Mouse (Mus musculus): ENCODE results near the gene Mr1. TPM values are rescaled to one million over a fixed set of nuclear protein-coding genes. Genes with fewer than 3 reads are reported as not detected.
A peak's percentile ranks its signal among the peaks of the same experiment; 100 is the strongest.

The Mr1 gene
- polyA plus RNA-seq, 1 experiment: 4.0 TPM

GRCm38 (mm10) chr1:155109387-155110350 is 36.9 kb downstream of the Mr1 start:
- H3K27me3 ChIP-seq (ENCODE audit: control insufficient read depth, insufficient read depth, low read length): no peaks in the 10 kb centered on the region
- H3K4me1 ChIP-seq (ENCODE audit: control insufficient read depth, insufficient read depth, low read length): peaks cover 5% of the 10 kb centered on the region
- no peak for DNase-seq
- H3K27ac ChIP-seq (ENCODE audit: insufficient read depth, low read length): no peak overlapping the region
- TF ChIP-seq POLR2A (IDR thresholded peaks at IDR 0.05; ENCODE audit: borderline replicate concordance, insufficient read depth, low read length) (no peak), CTCF (IDR thresholded peaks at IDR 0.05; ENCODE audit: borderline replicate concordance, insufficient read depth, low read depth, low read length) (no peak)
- WGBS: 48% methylated on average over 18 of the region's 18 CpGs
- H3K4me3 ChIP-seq (replicated peaks; ENCODE audit: insufficient read depth, low read depth, low read length): no peak overlapping the region

GRCm38 (mm10) chr1:155108412-155108811 is 38.2 kb downstream of the Mr1 start:
- Histone ChIP-seq H3K27me3 (ENCODE audit: control insufficient read depth, insufficient read depth, low read length) (no peaks in the 10 kb centered on the region), H3K27ac (ENCODE audit: insufficient read depth, low read length) (no peak overlapping the region), H3K4me3 (replicated peaks; ENCODE audit: insufficient read depth, low read depth, low read length) (no peak overlapping the region), H3K4me1 (ENCODE audit: control insufficient read depth, insufficient read depth, low read length) (peaks cover 5% of the 10 kb centered on the region)
- 75% methylated on average over 4 of the region's 4 CpGs for WGBS
- TF ChIP-seq POLR2A (IDR thresholded peaks at IDR 0.05; ENCODE audit: borderline replicate concordance, insufficient read depth, low read length) (no peak), CTCF (IDR thresholded peaks at IDR 0.05; ENCODE audit: borderline replicate concordance, insufficient read depth, low read depth, low read length) (no peak)
- DNase-seq: no peak

- TF ChIP-seq CTCF (IDR thresholded peaks at IDR 0.05; ENCODE audit: borderline replicate concordance, insufficient read depth, low read depth, low read length) (no peak), POLR2A (IDR thresholded peaks at IDR 0.05; ENCODE audit: borderline replicate concordance, insufficient read depth, low read length) (no peak)
- 89% methylated on average over 5 of the region's 5 CpGs for WGBS
These were observed 38.8 kb downstream of the Mr1 start for GRCm38 (mm10) chr1:155107843-155108242.

GRCm38 (mm10) chr1:155106310-155106709 is 40.3 kb downstream of the Mr1 start:
- Histone ChIP-seq H3K27me3 (ENCODE audit: control insufficient read depth, insufficient read depth, low read length) (no peaks in the 10 kb centered on the region), H3K4me1 (ENCODE audit: control insufficient read depth, insufficient read depth, low read length) (peaks cover 5% of the 10 kb centered on the region), H3K27ac (ENCODE audit: insufficient read depth, low read length) (no peak overlapping the region), H3K4me3 (replicated peaks; ENCODE audit: insufficient read depth, low read depth, low read length) (no peak overlapping the region)
- 95% methylated on average over 1 of the region's 1 CpGs for WGBS
- DNase-seq: no peak
- TF ChIP-seq POLR2A (IDR thresholded peaks at IDR 0.05; ENCODE audit: borderline replicate concordance, insufficient read depth, low read length) (no peak), CTCF (IDR thresholded peaks at IDR 0.05; ENCODE audit: borderline replicate concordance, insufficient read depth, low read depth, low read length) (no peak)

More at GRCm38 (mm10) chr1:155107843-155108242, 38.8 kb downstream of the Mr1 start:
- Histone ChIP-seq H3K4me3 (replicated peaks; ENCODE audit: insufficient read depth, low read depth, low read length) (no peak overlapping the region), H3K4me1 (ENCODE audit: control insufficient read depth, insufficient read depth, low read length) (peaks cover 5% of the 10 kb centered on the region), H3K27ac (ENCODE audit: insufficient read depth, low read length) (no peak overlapping the region), H3K27me3 (ENCODE audit: control insufficient read depth, insufficient read depth, low read length) (no peaks in the 10 kb centered on the region)
- DNase-seq: no peak

- TF ChIP-seq POLR2A (IDR thresholded peaks at IDR 0.05; ENCODE audit: borderline replicate concordance, insufficient read depth, low read length) (no peak), CTCF (IDR thresholded peaks at IDR 0.05; ENCODE audit: borderline replicate concordance, insufficient read depth, low read depth, low read length) (no peak)
- H3K4me1 ChIP-seq (ENCODE audit: control insufficient read depth, insufficient read depth, low read length): no peaks in the 10 kb centered on the region
- H3K27me3 ChIP-seq (ENCODE audit: control insufficient read depth, insufficient read depth, low read length): no peaks in the 10 kb centered on the region
- no peak for DNase-seq
- WGBS: 94% methylated on average over 5 of the region's 5 CpGs
- H3K27ac ChIP-seq (ENCODE audit: insufficient read depth, low read length): no peak overlapping the region
- H3K4me3 ChIP-seq (replicated peaks; ENCODE audit: insufficient read depth, low read depth, low read length): no peak overlapping the region
These were observed 42.6 kb downstream of the Mr1 start for GRCm38 (mm10) chr1:155103991-155104390.

GRCm38 (mm10) chr1:155102631-155103030 is 44.0 kb downstream of the Mr1 start:
- no peaks in the 10 kb centered on the region for H3K27me3 ChIP-seq (ENCODE audit: control insufficient read depth, insufficient read depth, low read length)
- no peak for TF ChIP-seq CTCF (IDR thresholded peaks at IDR 0.05; ENCODE audit: borderline replicate concordance, insufficient read depth, low read depth, low read length)
- TF ChIP-seq POLR2A (IDR thresholded peaks at IDR 0.05; ENCODE audit: borderline replicate concordance, insufficient read depth, low read length): no peak
- 66% methylated on average over 4 of the region's 4 CpGs for WGBS
- DNase-seq: no peak
- no peak overlapping the region for H3K27ac ChIP-seq (ENCODE audit: insufficient read depth, low read length)
- no peaks in the 10 kb centered on the region for H3K4me1 ChIP-seq (ENCODE audit: control insufficient read depth, insufficient read depth, low read length)
- no peak overlapping the region for H3K4me3 ChIP-seq (replicated peaks; ENCODE audit: insufficient read depth, low read depth, low read length)

- peak; percentile 96 to 98 for DNase-seq
- no peak for TF ChIP-seq CTCF (IDR thresholded peaks at IDR 0.05; ENCODE audit: borderline replicate concordance, insufficient read depth, low read depth, low read length)
- TF ChIP-seq POLR2A (IDR thresholded peaks at IDR 0.05; ENCODE audit: borderline replicate concordance, insufficient read depth, low read length): peak; percentile 100
- no peaks in the 10 kb centered on the region for H3K27me3 ChIP-seq (ENCODE audit: control insufficient read depth, insufficient read depth, low read length)
- H3K27ac ChIP-seq (ENCODE audit: insufficient read depth, low read length): peak within 1 kb of the TSS; percentile 36
- WGBS: under 1% methylated on average over 40 of the region's 40 CpGs
- H3K4me3 ChIP-seq (replicated peaks; ENCODE audit: insufficient read depth, low read depth, low read length): peak within 1 kb of the TSS; percentile 85
- no peaks in the 10 kb centered on the region; the same call in 1 of the 2 replicates for H3K4me1 ChIP-seq (ENCODE audit: control insufficient read depth, insufficient read depth, low read length)
These were observed 47.2 kb downstream of the Mr1 start, which contains the start of gene Ier5 for GRCm38 (mm10) chr1:155099280-155099848. TSS of gene Ier5 (minus strand) at chr1:155099636.
